Mouse (Mus musculus) adrenal gland, adult (tissue): ENCODE data around the gene Amy2a1.
"Not testable (repeated sequence)": the region's sequence is repeated elsewhere in the genome, so short reads cannot be mapped to it uniquely, and the experiment has no call there.

Experiments
- DNase-seq, 2 experiments: peaks; one replicate each; pipeline ENCODE4 v3.0.0; 2022 to 2023; ENCODE audit warnings: low spot score in 1 of 2; ENCODE audit not compliant: inconsistent age in 2 of 2

The Amy2a1 gene

DNA sequence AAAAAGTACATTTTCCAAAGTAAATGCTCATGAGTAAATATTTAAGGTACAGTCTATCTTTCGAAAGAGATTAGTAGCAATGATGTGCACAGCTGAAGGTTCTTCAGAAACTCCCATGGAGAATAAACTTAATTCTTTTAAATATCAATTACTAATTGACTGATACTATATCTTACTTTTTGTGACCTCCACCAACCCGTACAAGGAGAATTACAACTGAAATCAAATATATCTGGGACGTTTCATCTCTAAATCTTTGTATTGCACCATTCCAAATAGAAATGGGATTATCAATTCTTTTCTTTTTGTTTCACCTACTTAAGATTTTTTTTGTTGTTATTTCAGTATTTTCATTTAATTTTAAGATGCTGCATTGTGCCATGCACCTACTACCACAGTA, at the start of gene Amy2a1:
Gene Amy2a1, minus strand, starts transcription at position 101 of the 400 bp plus-strand sequence.
- not testable (repeated sequence) for DNase-seq

DNA sequence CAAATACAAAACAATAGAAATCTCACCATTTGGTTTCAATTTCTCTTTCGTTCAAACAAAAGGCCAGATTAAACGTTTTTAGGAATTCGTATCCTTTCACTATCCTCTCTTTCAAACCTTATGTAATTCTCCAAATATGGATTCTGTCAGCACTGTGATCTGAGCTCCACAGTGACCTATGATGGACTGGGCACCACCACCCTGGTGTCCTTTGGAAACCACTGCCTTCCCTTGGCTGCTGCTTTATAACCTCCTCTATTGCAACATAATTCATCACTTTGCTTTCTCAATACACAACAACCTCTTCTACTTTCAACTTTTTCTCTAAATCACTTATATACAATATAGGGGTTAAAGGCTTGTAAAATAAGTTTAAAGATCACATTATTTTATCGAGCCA, 42.4 kb upstream of the Amy2a1 start:
- DNase-seq, result peak; percentile 20 to 67

DNA sequence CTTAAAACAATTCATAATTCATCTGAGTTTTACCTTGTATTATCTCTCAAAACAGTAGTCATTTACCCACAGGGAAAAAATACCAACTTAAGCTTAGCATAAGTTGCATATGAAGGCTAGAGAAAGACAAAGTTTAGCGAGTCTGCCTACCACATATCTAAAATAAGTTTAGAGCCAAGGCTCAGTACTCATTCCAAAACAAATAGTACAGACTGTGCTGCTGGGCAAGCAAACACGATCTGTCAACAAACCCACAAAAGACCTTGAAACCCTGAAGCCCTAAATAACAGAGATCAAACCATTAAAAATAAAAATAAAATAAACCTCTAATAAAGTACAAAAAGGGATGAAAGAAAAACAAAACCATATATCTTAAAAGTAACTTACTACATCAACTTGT, 41.9 kb upstream of the Amy2a1 start:
- peak; percentile 11 to 47 for DNase-seq

DNA sequence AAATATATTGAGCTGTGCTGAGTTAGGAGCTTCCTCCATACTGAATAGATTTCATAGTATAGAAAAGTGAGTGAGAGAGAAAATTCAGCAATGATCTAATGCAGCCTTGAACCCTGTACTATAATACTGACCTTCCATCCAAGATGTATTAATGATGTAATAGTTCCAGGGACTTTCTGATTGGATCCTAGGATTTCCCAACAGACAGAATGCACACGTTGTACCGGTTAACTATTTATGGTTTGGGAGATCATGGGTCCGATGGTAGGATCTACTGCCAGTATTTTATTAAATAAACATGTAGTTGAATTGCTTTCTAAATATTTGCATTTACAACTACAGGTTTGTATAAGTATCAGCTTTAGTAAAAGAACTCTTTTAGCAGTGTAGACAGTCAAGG, 39.9 kb upstream of the Amy2a1 start:
- no peak for DNase-seq

DNA sequence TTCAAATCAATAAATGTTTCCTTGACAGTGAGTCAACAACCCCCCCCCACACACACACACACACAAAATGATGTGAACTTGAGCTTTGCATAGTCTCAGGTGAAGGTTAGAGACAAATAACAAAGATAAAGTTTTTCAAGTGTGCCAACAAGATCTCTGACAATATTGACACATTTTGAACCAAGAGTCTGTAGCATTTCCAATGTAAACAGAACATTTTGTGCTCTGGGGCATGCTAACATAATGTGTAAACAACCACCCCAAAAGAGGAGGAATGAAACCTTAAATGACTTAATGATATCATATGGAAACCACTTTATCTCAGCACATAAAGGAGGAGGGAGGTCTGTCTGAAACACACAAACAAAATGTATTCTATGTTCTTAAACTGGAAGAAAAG, 7.5 kb upstream of the Amy2a1 start:
- peak in 1 of 2 experiments; percentile 5 for DNase-seq
